Mouse (Mus musculus): ENCODE measurements around the gene Rapgef4.

DNA sequence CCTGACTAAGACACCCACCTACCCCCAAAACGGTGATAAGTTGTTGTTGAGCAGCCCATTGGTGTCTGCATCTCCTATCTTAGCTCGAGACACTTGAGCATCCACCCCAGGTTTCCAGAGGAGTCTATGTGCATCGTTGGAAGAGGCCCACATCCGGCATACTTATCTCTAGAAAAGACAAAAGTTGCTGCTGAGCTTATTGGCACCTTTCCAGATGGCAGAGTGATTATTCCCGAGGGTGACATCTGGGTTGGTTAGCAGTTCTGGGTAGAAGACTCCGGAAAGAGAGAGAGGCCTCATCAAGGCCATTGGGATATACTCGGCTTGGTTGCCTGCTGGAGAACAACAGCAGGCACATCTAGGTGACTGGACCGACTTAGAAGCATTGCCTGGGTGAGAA lies 123.6 kb downstream of the Rapgef4 start:
- TF ChIP-seq GATA1 (IDR thresholded peaks at IDR 0.05; ENCODE audit: low read length): no peak
- TF ChIP-seq TAL1 (IDR thresholded peaks at IDR 0.05; ENCODE audit: low read length): no peak
